Mouse (Mus musculus): ENCODE data around the gene Rac1.

Gene Rac1

DNA sequence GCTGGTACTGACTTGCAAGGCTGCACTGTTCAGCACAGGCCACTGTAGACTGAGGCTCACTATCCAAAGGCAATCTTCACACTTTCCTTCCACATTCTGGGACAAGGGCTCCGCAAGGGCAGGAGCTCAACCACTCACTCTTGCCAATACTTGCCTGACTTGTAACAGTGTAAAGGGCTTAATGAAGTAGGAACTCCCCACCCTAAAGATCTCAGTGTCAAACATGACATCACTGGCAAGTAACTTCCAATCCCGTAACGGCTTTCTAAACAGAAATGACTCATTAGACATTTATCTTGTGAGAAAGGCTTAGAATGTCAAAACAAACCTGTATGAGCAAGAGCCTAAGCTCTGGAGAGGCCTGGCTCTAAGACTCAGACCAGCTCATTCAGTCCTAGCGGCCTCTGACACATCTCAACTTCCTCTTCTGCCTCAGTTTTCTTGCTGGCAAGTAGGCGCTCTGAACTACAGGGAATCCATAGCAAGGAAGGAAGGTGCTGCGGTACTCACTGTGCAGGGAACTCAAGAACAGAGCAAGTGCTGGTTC is 9.7 kb downstream of the Rac1 start:
- H3K27me3 ChIP-seq (ENCODE audit: insufficient read depth, low read length), result no peaks in the 10 kb centered on the region
- H3K4me3 ChIP-seq (replicated peaks; ENCODE audit: low read length), result no peak overlapping the region
- H3K4me1 ChIP-seq (replicated peaks; ENCODE audit: low read depth, low read length), result peaks cover 85% of the 10 kb centered on the region
- H3K9me3 ChIP-seq (ENCODE audit: low read length), result no peaks in the 10 kb centered on the region
- peaks cover 72% of the 10 kb centered on the region for H3K36me3 ChIP-seq (ENCODE audit: insufficient read depth, low read length)
- TF ChIP-seq CTCF (conservative IDR thresholded peaks at IDR 0.05; ENCODE audit: low read length), result no peak
- no peak for TF ChIP-seq NANOG (IDR thresholded peaks at IDR 0.05; ENCODE audit: borderline replicate concordance, low read length)
- TF ChIP-seq POU5F1 (IDR thresholded peaks at IDR 0.05; ENCODE audit: borderline replicate concordance, low read length), result no peak

DNA sequence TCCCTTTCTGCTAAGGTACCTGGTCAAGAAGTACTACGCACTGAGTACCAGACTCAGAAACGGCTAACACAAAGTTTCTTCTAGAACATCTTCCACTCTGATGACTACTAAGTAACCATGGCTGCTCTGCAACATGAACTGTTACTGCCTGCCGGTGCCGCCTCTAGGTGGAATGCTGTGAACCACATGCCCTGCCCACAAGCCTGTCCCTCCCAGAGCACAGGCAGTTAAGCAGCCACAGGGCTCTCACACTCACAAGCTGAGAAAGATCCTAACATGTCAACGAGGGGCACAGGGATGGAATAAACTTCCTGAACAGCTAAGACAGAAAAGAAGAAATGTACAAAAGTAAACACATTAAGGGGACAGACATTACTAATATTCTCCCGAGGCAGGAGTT is 10.4 kb downstream of the Rac1 start:
- H3K4me3 ChIP-seq (replicated peaks; ENCODE audit: low read length), result no peak overlapping the region
- TF ChIP-seq POU5F1 (IDR thresholded peaks at IDR 0.05; ENCODE audit: borderline replicate concordance, low read length) (no peak), CTCF (conservative IDR thresholded peaks at IDR 0.05; ENCODE audit: low read length) (no peak), NANOG (IDR thresholded peaks at IDR 0.05; ENCODE audit: borderline replicate concordance, low read length) (no peak)
- peaks cover 92% of the 10 kb centered on the region for H3K4me1 ChIP-seq (replicated peaks; ENCODE audit: low read depth, low read length)
- no peaks in the 10 kb centered on the region for H3K27me3 ChIP-seq (ENCODE audit: insufficient read depth, low read length)
- H3K9me3 ChIP-seq (ENCODE audit: low read length), result no peaks in the 10 kb centered on the region
- peaks cover 74% of the 10 kb centered on the region for H3K36me3 ChIP-seq (ENCODE audit: insufficient read depth, low read length)

DNA sequence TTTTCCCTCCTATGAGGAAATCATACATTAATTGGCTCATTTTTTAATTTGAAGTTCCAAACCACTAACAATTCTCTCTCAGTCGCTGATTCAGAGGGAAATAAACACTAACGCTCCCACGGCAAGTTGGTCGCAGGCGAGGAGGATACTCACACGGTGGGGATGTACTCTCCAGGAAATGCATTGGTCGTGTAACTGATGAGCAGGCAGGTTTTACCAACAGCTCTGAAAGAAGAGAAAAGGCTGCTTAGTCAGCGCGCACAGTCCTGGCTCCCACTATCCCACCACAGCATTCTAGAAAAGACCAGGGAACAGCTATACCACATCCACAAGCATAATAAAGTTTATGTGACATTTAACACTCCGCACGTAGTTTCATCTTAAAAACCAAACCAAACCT is 10.8 kb downstream of the Rac1 start:
- TF ChIP-seq NANOG (IDR thresholded peaks at IDR 0.05; ENCODE audit: borderline replicate concordance, low read length) (no peak), CTCF (conservative IDR thresholded peaks at IDR 0.05; ENCODE audit: low read length) (no peak), POU5F1 (IDR thresholded peaks at IDR 0.05; ENCODE audit: borderline replicate concordance, low read length) (no peak)

GRCm38 (mm10) chr5:143514878-143515277 is 13.0 kb downstream of the Rac1 start:
- Histone ChIP-seq H3K9me3 (ENCODE audit: low read length) (no peaks in the 10 kb centered on the region), H3K36me3 (ENCODE audit: insufficient read depth, low read length) (peaks cover 86% of the 10 kb centered on the region), H3K27me3 (ENCODE audit: insufficient read depth, low read length) (no peaks in the 10 kb centered on the region), H3K4me1 (replicated peaks; ENCODE audit: low read depth, low read length) (peaks cover 96% of the 10 kb centered on the region), H3K4me3 (replicated peaks; ENCODE audit: low read length) (peak overlapping the region; percentile 29; the same call in 1 of the 2 replicates)
- no peak for TF ChIP-seq CTCF (conservative IDR thresholded peaks at IDR 0.05; ENCODE audit: low read length)
- no peak for TF ChIP-seq NANOG (IDR thresholded peaks at IDR 0.05; ENCODE audit: borderline replicate concordance, low read length)
- TF ChIP-seq POU5F1 (IDR thresholded peaks at IDR 0.05; ENCODE audit: borderline replicate concordance, low read length), result no peak

More for the DNA sequence above, 10.8 kb downstream of the Rac1 start:
- H3K36me3 ChIP-seq (ENCODE audit: insufficient read depth, low read length), result peaks cover 79% of the 10 kb centered on the region
- no peaks in the 10 kb centered on the region for H3K9me3 ChIP-seq (ENCODE audit: low read length)
- H3K4me1 ChIP-seq (replicated peaks; ENCODE audit: low read depth, low read length), result peaks cover 93% of the 10 kb centered on the region
- H3K4me3 ChIP-seq (replicated peaks; ENCODE audit: low read length), result no peak overlapping the region
- no peaks in the 10 kb centered on the region for H3K27me3 ChIP-seq (ENCODE audit: insufficient read depth, low read length)

DNA sequence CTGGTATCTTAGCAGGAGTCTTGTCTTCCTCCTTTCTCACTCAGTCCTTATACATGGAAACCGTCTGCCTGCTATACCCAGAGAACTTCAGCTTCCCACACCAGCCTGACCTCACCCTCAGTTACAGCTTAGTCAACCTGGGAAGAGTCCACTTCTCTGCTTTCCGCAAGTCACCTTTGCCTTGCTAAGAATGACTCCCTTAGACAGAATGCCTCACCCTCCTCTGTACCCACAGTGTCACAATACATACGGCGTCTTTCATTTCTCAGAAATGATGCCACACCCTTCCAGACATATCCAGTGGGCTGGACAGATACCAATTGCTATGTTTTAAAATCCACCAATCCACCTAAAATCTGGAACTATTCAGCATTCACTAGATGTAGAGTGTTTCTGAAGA is 15.5 kb downstream of the Rac1 start:
- TF ChIP-seq CTCF (conservative IDR thresholded peaks at IDR 0.05; ENCODE audit: low read length), result no peak
- no peak for TF ChIP-seq POU5F1 (IDR thresholded peaks at IDR 0.05; ENCODE audit: borderline replicate concordance, low read length)
- TF ChIP-seq NANOG (IDR thresholded peaks at IDR 0.05; ENCODE audit: borderline replicate concordance, low read length), result no peak
- no peaks in the 10 kb centered on the region for H3K9me3 ChIP-seq (ENCODE audit: low read length)
- H3K36me3 ChIP-seq (ENCODE audit: insufficient read depth, low read length), result peaks cover 97% of the 10 kb centered on the region
- no peak overlapping the region for H3K4me3 ChIP-seq (replicated peaks; ENCODE audit: low read length)
- no peaks in the 10 kb centered on the region for H3K27me3 ChIP-seq (ENCODE audit: insufficient read depth, low read length)
- peaks cover 91% of the 10 kb centered on the region for H3K4me1 ChIP-seq (replicated peaks; ENCODE audit: low read depth, low read length)

- Histone ChIP-seq H3K36me3 (ENCODE audit: insufficient read depth, low read length) (peaks cover 97% of the 10 kb centered on the region), H3K27me3 (ENCODE audit: insufficient read depth, low read length) (no peaks in the 10 kb centered on the region), H3K9me3 (ENCODE audit: low read length) (no peaks in the 10 kb centered on the region), H3K4me1 (replicated peaks; ENCODE audit: low read depth, low read length) (peaks cover 88% of the 10 kb centered on the region), H3K4me3 (replicated peaks; ENCODE audit: low read length) (no peak overlapping the region)
- TF ChIP-seq NANOG (IDR thresholded peaks at IDR 0.05; ENCODE audit: borderline replicate concordance, low read length) (no peak), CTCF (conservative IDR thresholded peaks at IDR 0.05; ENCODE audit: low read length) (no peak), POU5F1 (IDR thresholded peaks at IDR 0.05; ENCODE audit: borderline replicate concordance, low read length) (no peak)
These were observed 16.3 kb downstream of the Rac1 start for GRCm38 (mm10) chr5:143511577-143511976.

DNA sequence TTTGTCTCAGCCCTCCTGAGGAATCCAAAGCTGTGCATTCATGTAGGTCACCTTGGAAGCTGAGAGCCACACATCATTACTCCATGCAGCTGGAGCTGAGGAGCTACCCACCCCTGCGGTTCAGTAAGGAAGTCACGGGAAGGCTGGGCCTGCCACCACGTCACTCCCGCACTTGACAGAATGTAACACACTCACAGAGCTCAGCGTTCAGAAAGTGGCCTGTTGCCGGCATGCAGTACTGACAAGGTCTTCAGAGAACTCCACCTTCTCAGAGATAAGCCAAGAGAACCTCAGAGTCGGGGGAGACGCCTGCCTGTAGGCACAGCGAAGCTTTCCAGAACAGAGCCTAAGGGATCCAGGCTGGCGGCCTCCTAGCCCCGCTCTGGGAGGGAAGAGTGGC is 18.1 kb downstream of the Rac1 start:
- Histone ChIP-seq H3K4me1 (replicated peaks; ENCODE audit: low read depth, low read length) (peaks cover 72% of the 10 kb centered on the region), H3K9me3 (ENCODE audit: low read length) (no peaks in the 10 kb centered on the region), H3K27me3 (ENCODE audit: insufficient read depth, low read length) (no peaks in the 10 kb centered on the region), H3K36me3 (ENCODE audit: insufficient read depth, low read length) (peaks cover 98% of the 10 kb centered on the region), H3K4me3 (replicated peaks; ENCODE audit: low read length) (no peak overlapping the region)
- TF ChIP-seq CTCF (conservative IDR thresholded peaks at IDR 0.05; ENCODE audit: low read length), result no peak
- TF ChIP-seq NANOG (IDR thresholded peaks at IDR 0.05; ENCODE audit: borderline replicate concordance, low read length), result no peak
- TF ChIP-seq POU5F1 (IDR thresholded peaks at IDR 0.05; ENCODE audit: borderline replicate concordance, low read length), result no peak

DNA sequence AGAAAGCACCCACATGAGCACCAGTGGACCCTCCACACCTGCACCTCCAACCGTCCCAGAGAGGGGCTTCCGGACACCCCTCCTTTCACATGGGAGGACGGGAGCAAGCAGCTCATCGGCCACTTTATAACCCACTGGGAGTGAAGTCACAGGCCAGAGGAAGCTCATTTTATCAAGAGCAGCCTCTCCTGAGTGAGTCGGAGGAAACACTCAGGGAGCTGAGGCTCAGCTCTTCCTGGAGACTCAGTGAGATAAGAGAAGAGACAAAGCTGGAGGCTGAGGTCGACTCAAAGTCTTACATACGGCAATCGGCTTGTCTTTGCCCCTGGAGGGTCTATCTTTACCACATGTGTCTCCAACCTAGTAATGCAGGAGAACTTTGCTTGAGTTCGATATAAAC is 18.5 kb downstream of the Rac1 start:
- Histone ChIP-seq H3K4me1 (replicated peaks; ENCODE audit: low read depth, low read length) (peaks cover 69% of the 10 kb centered on the region), H3K36me3 (ENCODE audit: insufficient read depth, low read length) (peaks cover 96% of the 10 kb centered on the region), H3K4me3 (replicated peaks; ENCODE audit: low read length) (no peak overlapping the region), H3K9me3 (ENCODE audit: low read length) (no peaks in the 10 kb centered on the region), H3K27me3 (ENCODE audit: insufficient read depth, low read length) (no peaks in the 10 kb centered on the region)
- TF ChIP-seq POU5F1 (IDR thresholded peaks at IDR 0.05; ENCODE audit: borderline replicate concordance, low read length) (no peak), NANOG (IDR thresholded peaks at IDR 0.05; ENCODE audit: borderline replicate concordance, low read length) (no peak), CTCF (conservative IDR thresholded peaks at IDR 0.05; ENCODE audit: low read length) (no peak)

DNA sequence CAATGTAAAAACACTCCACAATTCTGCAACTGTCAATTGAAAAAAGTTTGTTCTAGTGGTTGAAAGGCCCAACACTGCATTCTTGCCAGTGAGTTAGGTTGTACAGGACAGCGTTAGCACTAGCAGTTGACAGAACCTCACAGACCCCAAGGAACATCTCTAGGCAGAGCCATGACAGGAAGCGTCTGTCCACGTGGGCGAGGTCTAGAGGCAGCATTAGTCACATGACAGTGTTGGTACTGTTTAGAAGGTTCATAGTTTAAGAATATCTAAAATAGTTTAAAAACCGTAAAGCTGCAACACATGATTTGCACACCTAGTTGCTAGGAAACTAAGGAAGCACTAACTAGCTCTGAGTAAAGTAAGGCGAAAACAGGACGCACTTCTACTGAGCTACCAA is 22.3 kb downstream of the Rac1 start:
- no peak for TF ChIP-seq NANOG (IDR thresholded peaks at IDR 0.05; ENCODE audit: borderline replicate concordance, low read length)
- no peak for TF ChIP-seq CTCF (conservative IDR thresholded peaks at IDR 0.05; ENCODE audit: low read length)
- no peak for TF ChIP-seq POU5F1 (IDR thresholded peaks at IDR 0.05; ENCODE audit: borderline replicate concordance, low read length)
- no peaks in the 10 kb centered on the region for H3K9me3 ChIP-seq (ENCODE audit: low read length)
- H3K36me3 ChIP-seq (ENCODE audit: insufficient read depth, low read length), result peaks cover 75% of the 10 kb centered on the region
- H3K27me3 ChIP-seq (ENCODE audit: insufficient read depth, low read length), result no peaks in the 10 kb centered on the region
- peaks cover 48% of the 10 kb centered on the region for H3K4me1 ChIP-seq (replicated peaks; ENCODE audit: low read depth, low read length)
- H3K4me3 ChIP-seq (replicated peaks; ENCODE audit: low read length), result no peak overlapping the region

All from E14TG2a.4 (cell line).